Mouse (Mus musculus) hindbrain, embryonic 11.5 days (tissue): ENCODE measurements at regions not wholly inside any gene's neighbourhood (a gene's known extent, or its start where the extent isn't known, plus 50 kb on each side); places are given as distances from the start of the nearest gene placed in this dataset.

Experiments
- ATAC-seq: fragments of 200-750 bp; cut with Nextera tagmentation; 2 replicates; pipeline ENCODE4 v1.8.0; 2017; ENCODE audit warnings: mild to moderate bottlenecking, moderate TSS enrichment, moderate library complexity; ENCODE audit not compliant: low FRiP score
- DNase-seq: peaks from one replicate; pipeline ENCODE4 v3.0.0-alpha.2; 2015; ENCODE audit warnings: low spot score
- H3K27ac ChIP-seq: fragments of 300-500 bp; sonication (generic); 2 replicates; pipeline ENCODE4 v1.5.1; 2014; ENCODE audit warnings: mild to moderate bottlenecking, low read depth, low read length
- H3K27me3 ChIP-seq: fragments of 300-500 bp; sonication (generic); 2 replicates; pipeline ENCODE4 v1.6.1; 2014; ENCODE audit warnings: mild to moderate bottlenecking, low read length, moderate library complexity, mixed read lengths; ENCODE audit not compliant: control insufficient read depth, insufficient read depth
- H3K36me3 ChIP-seq: fragments of 300-500 bp; sonication (generic); 2 replicates; pipeline ENCODE4 v1.6.1; 2014; ENCODE audit warnings: mild to moderate bottlenecking, low read length, moderate library complexity, mixed read lengths; ENCODE audit not compliant: control insufficient read depth, insufficient read depth
- H3K4me1 ChIP-seq: fragments of 300-500 bp; sonication (generic); replicated peaks from 2 replicates; pipeline ENCODE4 v1.6.1; 2014; ENCODE audit warnings: low read length, mixed read lengths; ENCODE audit not compliant: control insufficient read depth, insufficient read depth
- H3K4me2 ChIP-seq: fragments of 300-500 bp; sonication (generic); replicated peaks from 2 replicates; pipeline ENCODE4 v1.6.1; 2014; ENCODE audit warnings: mild to moderate bottlenecking, low read depth, low read length
- H3K4me3 ChIP-seq: fragments of 300-500 bp; sonication (generic); 2 replicates; pipeline ENCODE4 v1.5.1; 2014; ENCODE audit warnings: low read depth, low read length
- H3K9ac ChIP-seq: fragments of 300-500 bp; sonication (generic); 2 replicates; pipeline ENCODE4 v1.6.1; 2014; ENCODE audit warnings: low read depth, low read length
- H3K9me3 ChIP-seq: fragments of 300-500 bp; sonication (generic); 2 replicates; pipeline ENCODE4 v1.6.1; 2016; ENCODE audit warnings: low read length; ENCODE audit not compliant: control insufficient read depth
- WGBS: fragments of 180-500 bp; shearing (Covaris S2); extraction: QIAGEN DNeasy Blood & Tissue Kit; methylation state at CpG from one replicate; pipeline ENCODE4 v1.1.7; 2014; 5-methylcytosine and 5-hydroxymethylcytosine counted together

DNA sequence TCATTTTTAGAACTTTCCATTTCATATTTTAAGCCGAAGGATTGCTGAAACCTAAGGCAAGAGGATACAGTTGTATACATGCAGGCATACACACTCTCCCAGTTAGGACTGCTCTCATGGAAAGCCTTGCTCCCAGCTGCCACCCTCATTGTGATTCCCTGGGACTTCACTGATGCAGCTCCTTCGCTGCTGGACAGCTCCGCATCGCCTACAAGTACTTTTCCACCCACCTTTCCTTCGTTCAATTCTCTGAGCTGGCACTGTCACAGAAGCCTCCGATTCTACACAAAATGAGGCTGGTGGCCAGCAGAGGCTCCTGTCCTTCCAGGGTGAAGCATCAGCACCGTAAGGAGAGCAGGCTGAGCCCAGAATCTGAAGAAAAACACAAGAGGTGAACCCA is 105.5 kb upstream of the Mkln1 start:
- no peaks in the 10 kb centered on the region for H3K9me3 ChIP-seq
- H3K36me3 ChIP-seq, result no peaks in the 10 kb centered on the region
- 54% methylated on average over 7 of the region's 7 CpGs for WGBS
- no peak for DNase-seq
- H3K4me3 ChIP-seq, result no peak overlapping the region
- no peak overlapping the region for H3K27ac ChIP-seq
- no peaks in the 10 kb centered on the region for H3K4me1 ChIP-seq
- ATAC-seq, result no peak
- no peak overlapping the region for H3K9ac ChIP-seq
- no peak overlapping the region for H3K4me2 ChIP-seq
- no peaks in the 10 kb centered on the region for H3K27me3 ChIP-seq

DNA sequence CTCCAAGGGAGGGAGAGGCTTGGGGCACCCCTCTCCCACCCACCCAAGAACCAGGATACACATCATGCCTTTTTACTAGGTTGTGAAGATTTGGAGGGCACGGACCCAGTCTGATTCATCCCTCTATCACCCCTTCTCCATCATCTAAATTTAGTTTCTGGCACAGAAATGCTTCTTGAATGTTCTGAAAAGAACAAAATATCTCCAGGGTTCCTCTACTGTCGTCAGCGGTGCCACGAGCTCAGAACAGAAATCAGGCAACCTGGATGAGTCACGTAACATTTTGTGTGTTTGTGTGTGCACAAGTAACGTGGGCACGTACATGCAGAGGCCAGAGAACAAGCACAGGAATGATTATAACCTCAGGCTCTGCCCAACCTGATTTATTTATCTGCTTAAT is 99.1 kb upstream of the Mkln1 start:
- no peak for DNase-seq
- ATAC-seq, result no peak
- Histone ChIP-seq H3K27ac (no peak overlapping the region), H3K4me3 (no peak overlapping the region), H3K4me1 (no peaks in the 10 kb centered on the region), H3K4me2 (no peak overlapping the region), H3K36me3 (no peaks in the 10 kb centered on the region), H3K9ac (no peak overlapping the region), H3K9me3 (no peaks in the 10 kb centered on the region), H3K27me3 (no peaks in the 10 kb centered on the region)
- 95% methylated on average over 7 of the region's 7 CpGs for WGBS

DNA sequence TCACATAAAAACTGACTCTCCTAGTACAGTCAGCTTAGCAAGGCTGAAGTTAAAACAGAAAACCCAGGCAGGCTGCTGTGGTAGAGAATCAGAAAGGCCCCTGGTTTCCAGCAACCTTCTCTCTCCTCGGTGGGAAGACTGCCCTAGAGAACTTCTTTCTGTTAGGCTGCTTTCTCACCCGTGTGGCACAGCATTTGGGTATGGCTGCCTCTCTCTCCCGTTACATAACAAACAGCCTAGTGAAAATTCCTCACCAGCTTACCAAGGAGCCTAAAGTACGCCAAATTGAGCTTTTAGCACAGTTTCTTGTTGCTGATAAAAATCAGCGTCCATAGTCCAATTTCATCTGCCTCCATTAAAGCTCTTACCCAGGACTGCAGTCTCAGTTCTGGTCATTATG is 92.8 kb upstream of the Mkln1 start:
- H3K36me3 ChIP-seq, result no peaks in the 10 kb centered on the region
- H3K4me1 ChIP-seq, result no peaks in the 10 kb centered on the region
- H3K4me2 ChIP-seq, result no peak overlapping the region
- no peak overlapping the region for H3K9ac ChIP-seq
- H3K4me3 ChIP-seq, result no peak overlapping the region
- H3K27me3 ChIP-seq, result no peaks in the 10 kb centered on the region
- no peak overlapping the region for H3K27ac ChIP-seq
- no peaks in the 10 kb centered on the region for H3K9me3 ChIP-seq
- DNase-seq (no peak), ATAC-seq (no peak)
- WGBS, result 71% methylated on average over 5 of the region's 5 CpGs

DNA sequence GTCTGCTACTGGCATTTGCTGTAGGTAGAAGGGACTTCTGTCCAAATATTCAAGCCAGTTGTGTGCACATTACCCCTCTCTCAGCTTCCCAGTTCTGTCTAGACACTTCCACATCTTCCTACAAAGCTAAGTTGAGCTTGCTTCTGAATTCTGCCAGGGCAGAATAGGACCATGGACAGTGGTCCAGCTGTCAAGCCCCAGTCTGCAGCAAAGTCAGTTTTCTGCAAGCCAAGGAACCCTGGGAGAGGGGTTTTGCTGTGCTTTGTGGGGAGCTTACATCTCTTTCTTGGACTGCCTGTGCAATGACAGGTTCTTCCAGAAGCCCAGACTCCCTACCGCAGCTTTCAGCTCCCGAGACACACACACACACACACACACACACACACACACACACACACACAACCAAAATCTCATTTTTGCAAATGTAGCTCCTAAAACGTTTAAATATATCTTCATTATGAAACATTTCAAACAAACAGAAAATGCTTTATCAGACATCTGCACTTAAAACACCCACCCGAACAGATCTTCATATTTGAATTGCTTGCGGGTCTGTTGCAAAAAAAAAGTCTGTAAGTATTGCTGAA is 91.4 kb upstream of the Mkln1 start:
- Histone ChIP-seq H3K4me2 (no peak overlapping the region), H3K4me1 (no peaks in the 10 kb centered on the region), H3K9ac (no peak overlapping the region), H3K27me3 (no peaks in the 10 kb centered on the region), H3K36me3 (no peaks in the 10 kb centered on the region), H3K9me3 (no peaks in the 10 kb centered on the region), H3K27ac (no peak overlapping the region), H3K4me3 (no peak overlapping the region)
- ATAC-seq (no peak), DNase-seq (no peak)
- WGBS, result 77% methylated on average over 5 of the region's 5 CpGs

DNA sequence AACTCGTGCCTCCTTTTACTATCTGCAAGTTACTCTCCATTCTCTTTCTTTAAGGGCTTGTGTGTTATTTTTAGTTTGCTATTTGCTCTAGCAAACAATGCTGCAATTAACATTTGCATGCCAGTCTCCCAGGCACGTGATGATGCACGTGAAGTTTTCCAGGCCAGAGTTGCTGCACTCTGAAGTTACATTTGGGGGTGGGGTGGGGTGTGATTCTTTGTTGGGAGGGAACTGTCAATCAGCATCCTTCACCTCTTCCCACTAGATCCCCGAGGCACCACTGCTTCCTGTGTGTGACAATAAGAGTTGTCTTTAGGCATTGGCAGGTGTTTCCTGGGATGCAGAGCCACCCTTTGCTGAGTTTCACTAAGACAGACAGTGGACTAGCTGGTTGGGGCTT is 90.6 kb upstream of the Mkln1 start:
- Histone ChIP-seq H3K9me3 (no peaks in the 10 kb centered on the region), H3K27me3 (no peaks in the 10 kb centered on the region), H3K27ac (no peak overlapping the region), H3K36me3 (no peaks in the 10 kb centered on the region), H3K4me2 (no peak overlapping the region), H3K4me1 (no peaks in the 10 kb centered on the region), H3K4me3 (no peak overlapping the region), H3K9ac (no peak overlapping the region)
- ATAC-seq (no peak), DNase-seq (no peak)
- 34% methylated on average over 4 of the region's 4 CpGs for WGBS

DNA sequence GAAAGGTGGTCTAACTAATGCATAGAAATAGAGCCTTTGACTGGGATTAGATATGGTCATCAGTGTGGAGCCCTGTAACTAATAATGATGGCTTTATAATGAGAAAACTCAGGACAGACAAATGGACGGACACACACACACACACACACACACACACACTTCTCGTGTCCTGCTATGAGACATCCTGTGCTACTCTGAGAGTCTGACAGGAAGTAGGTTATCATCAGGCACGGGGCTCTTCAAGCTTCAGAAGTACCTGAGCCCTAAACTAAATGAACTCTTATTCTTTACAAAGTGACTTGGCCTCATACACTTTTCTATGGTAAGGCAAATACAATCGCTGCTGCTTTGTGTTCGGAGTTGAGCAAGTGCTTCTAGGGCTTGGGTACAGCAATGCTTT is 87.9 kb upstream of the Mkln1 start:
- no peak overlapping the region for H3K27ac ChIP-seq
- WGBS, result 88% methylated on average over 5 of the region's 5 CpGs
- no peak overlapping the region for H3K4me3 ChIP-seq
- no peaks in the 10 kb centered on the region for H3K36me3 ChIP-seq
- no peaks in the 10 kb centered on the region for H3K9me3 ChIP-seq
- DNase-seq, result no peak
- H3K9ac ChIP-seq, result no peak overlapping the region
- ATAC-seq, result no peak
- no peak overlapping the region for H3K4me2 ChIP-seq
- H3K27me3 ChIP-seq, result no peaks in the 10 kb centered on the region
- H3K4me1 ChIP-seq, result no peaks in the 10 kb centered on the region

GRCm38 (mm10) chr6:31313869-31314470 is 84.6 kb upstream of the Mkln1 start:
- H3K9ac ChIP-seq, result no peak overlapping the region
- DNase-seq (no peak), ATAC-seq (no peak)
- no peaks in the 10 kb centered on the region for H3K9me3 ChIP-seq
- WGBS, result 77% methylated on average over 5 of the region's 5 CpGs
- no peak overlapping the region for H3K27ac ChIP-seq
- no peaks in the 10 kb centered on the region; the same call in 1 of the 2 replicates for H3K27me3 ChIP-seq
- H3K4me1 ChIP-seq, result no peaks in the 10 kb centered on the region
- H3K4me2 ChIP-seq, result no peak overlapping the region
- H3K36me3 ChIP-seq, result no peaks in the 10 kb centered on the region
- H3K4me3 ChIP-seq, result no peak overlapping the region

- Histone ChIP-seq H3K4me2 (0 out of 2 replicates have a peak overlapping the region, but pooled peaks have one; percentile 14), H3K4me3 (no peak overlapping the region), H3K27ac (no peak overlapping the region), H3K9ac (peak overlapping the region; percentile 34; the same call in 1 of the 2 replicates), H3K27me3 (no peaks in the 10 kb centered on the region; the same call in 1 of the 2 replicates), H3K9me3 (no peaks in the 10 kb centered on the region), H3K36me3 (no peaks in the 10 kb centered on the region), H3K4me1 (no peaks in the 10 kb centered on the region)
- DNase-seq (peak; percentile 13), ATAC-seq (no peak)
- 12% methylated on average over 12 of the region's 12 CpGs for WGBS
Observed at GRCm38 (mm10) chr6:31317741-31318225, 80.8 kb upstream of the Mkln1 start.

- no peak for ATAC-seq
- H3K4me3 ChIP-seq, result no peak overlapping the region
Observed at GRCm38 (mm10) chr6:31318506-31318905, 80.0 kb upstream of the Mkln1 start.

More at GRCm38 (mm10) chr6:31318506-31318905, 80.0 kb upstream of the Mkln1 start:
- peak; percentile 47 for DNase-seq
- 4% methylated on average over 11 of the region's 11 CpGs for WGBS
- H3K27me3 ChIP-seq, result no peaks in the 10 kb centered on the region; the same call in 1 of the 2 replicates
- H3K4me2 ChIP-seq, result peak overlapping the region; percentile 28
- H3K9me3 ChIP-seq, result no peaks in the 10 kb centered on the region
- H3K9ac ChIP-seq, result no peak overlapping the region
- H3K4me1 ChIP-seq, result no peaks in the 10 kb centered on the region
- no peaks in the 10 kb centered on the region for H3K36me3 ChIP-seq
- no peak overlapping the region for H3K27ac ChIP-seq
